Mouse (Mus musculus): ENCODE measurements around the gene Sox5. TPM values are rescaled to one million over a fixed set of nuclear protein-coding genes. Genes with fewer than 3 reads are reported as not detected.

Sox5 gene
- total RNA-seq, 2 experiments from 2014 or later = 46.4 to 57.5 TPM

- DNase-seq (ENCODE audit: low spot score in 2 of 2) = no peak
- intact Hi-C loops (cut with DNase I) = no loop called here
These were observed 407.0 kb downstream of the Sox5 start for GRCm38 (mm10) chr6:144374810-144375209.

- intact Hi-C loops (cut with DNase I) = no loop called here
- DNase-seq (ENCODE audit: low spot score in 2 of 2) = no peak
These were observed 411.1 kb downstream of the Sox5 start for GRCm38 (mm10) chr6:144370699-144371098.

GRCm38 (mm10) chr6:144367626-144368077 is 414.1 kb downstream of the Sox5 start:
- DNase-seq (ENCODE audit: low spot score in 2 of 2) = no peak

GRCm38 (mm10) chr6:144361267-144362038 is 420.3 kb downstream of the Sox5 start:
- intact Hi-C loops (cut with DNase I) = no loop called here
- no peak for DNase-seq (ENCODE audit: low spot score in 2 of 2)

More at GRCm38 (mm10) chr6:144367626-144368077, 414.1 kb downstream of the Sox5 start:
- intact Hi-C loops (cut with DNase I) = no loop called here

- intact Hi-C loops (cut with DNase I) = no loop called here
- DNase-seq (ENCODE audit: low spot score in 2 of 2) = no peak
These were observed 424.7 kb downstream of the Sox5 start for GRCm38 (mm10) chr6:144357081-144357480.

- intact Hi-C loops (cut with DNase I) = no loop called here
- no peak for DNase-seq (ENCODE audit: low spot score in 2 of 2)
These were observed 430.7 kb downstream of the Sox5 start for GRCm38 (mm10) chr6:144351049-144351448.

- DNase-seq (ENCODE audit: low spot score in 2 of 2) = peak; percentile 19 to 24
- intact Hi-C loops (cut with DNase I) = no loop called here
These were observed 438.4 kb downstream of the Sox5 start for GRCm38 (mm10) chr6:144343338-144343737.

GRCm38 (mm10) chr6:144339554-144339953 is 442.2 kb downstream of the Sox5 start:
- intact Hi-C loops (cut with DNase I) = loop anchor here (10.0 kb wide), 1 partner anchor 625 kb away; no protein-coding TSS in a partner anchor

GRCm38 (mm10) chr6:144339006-144339405 is 442.8 kb downstream of the Sox5 start:
- peak; percentile 28 to 50 for DNase-seq (ENCODE audit: low spot score in 2 of 2)
- intact Hi-C loops (cut with DNase I) = loop anchor here (10.0 kb wide), 1 partner anchor 626 kb away; no protein-coding TSS in a partner anchor

More at GRCm38 (mm10) chr6:144339554-144339953, 442.2 kb downstream of the Sox5 start:
- no peak for DNase-seq (ENCODE audit: low spot score in 2 of 2)

GRCm38 (mm10) chr6:144338221-144338620 is 443.6 kb downstream of the Sox5 start:
- intact Hi-C loops (cut with DNase I) = loop anchor here (10.0 kb wide), 1 partner anchor 627 kb away; no protein-coding TSS in a partner anchor
- no peak for DNase-seq (ENCODE audit: low spot score in 2 of 2)

GRCm38 (mm10) chr6:144337436-144337969 is 444.3 kb downstream of the Sox5 start:
- intact Hi-C loops (cut with DNase I) = loop anchor here (10.0 kb wide), 1 partner anchor 627 kb away; no protein-coding TSS in a partner anchor
- no peak for DNase-seq (ENCODE audit: low spot score in 2 of 2)

GRCm38 (mm10) chr6:144336789-144337188 is 445.0 kb downstream of the Sox5 start:
- DNase-seq (ENCODE audit: low spot score in 2 of 2) = no peak
- intact Hi-C loops (cut with DNase I) = loop anchor here (10.0 kb wide), 1 partner anchor 628 kb away; no protein-coding TSS in a partner anchor

- intact Hi-C loops (cut with DNase I) = loop anchor here (10.0 kb wide), 1 partner anchor 632 kb away; no protein-coding TSS in a partner anchor
- DNase-seq (ENCODE audit: low spot score in 2 of 2) = no peak
These were observed 448.6 kb downstream of the Sox5 start for GRCm38 (mm10) chr6:144333146-144333545.

- DNase-seq (ENCODE audit: low spot score in 2 of 2) = no peak
- intact Hi-C loops (cut with DNase I) = loop anchor here (10.0 kb wide), 1 partner anchor 633 kb away; no protein-coding TSS in a partner anchor
These were observed 449.8 kb downstream of the Sox5 start for GRCm38 (mm10) chr6:144332027-144332426.

- intact Hi-C loops (cut with DNase I) = no loop called here
- DNase-seq (ENCODE audit: low spot score in 2 of 2) = no peak
These were observed 452.4 kb downstream of the Sox5 start for GRCm38 (mm10) chr6:144329311-144329930.

- intact Hi-C loops (cut with DNase I) = no loop called here
- no peak for DNase-seq (ENCODE audit: low spot score in 2 of 2)
These were observed 453.0 kb downstream of the Sox5 start for GRCm38 (mm10) chr6:144328779-144329178.

GRCm38 (mm10) chr6:144326817-144327216 is 455.0 kb downstream of the Sox5 start:
- no peak for DNase-seq (ENCODE audit: low spot score in 2 of 2)
- intact Hi-C loops (cut with DNase I) = no loop called here

GRCm38 (mm10) chr6:144323372-144323771 is 458.4 kb downstream of the Sox5 start:
- intact Hi-C loops (cut with DNase I) = no loop called here
- no peak for DNase-seq (ENCODE audit: low spot score in 2 of 2)

GRCm38 (mm10) chr6:144322297-144323047 is 459.3 kb downstream of the Sox5 start:
- intact Hi-C loops (cut with DNase I) = no loop called here
- DNase-seq (ENCODE audit: low spot score in 2 of 2) = no peak
